Mouse (Mus musculus): ENCODE measurements around the gene Mitd1. TPM values are rescaled to one million over a fixed set of nuclear protein-coding genes. Genes with fewer than 3 reads are reported as not detected.

The Mitd1 gene
- polyA plus RNA-seq, 1 experiment, result 5.6 TPM

DNA sequence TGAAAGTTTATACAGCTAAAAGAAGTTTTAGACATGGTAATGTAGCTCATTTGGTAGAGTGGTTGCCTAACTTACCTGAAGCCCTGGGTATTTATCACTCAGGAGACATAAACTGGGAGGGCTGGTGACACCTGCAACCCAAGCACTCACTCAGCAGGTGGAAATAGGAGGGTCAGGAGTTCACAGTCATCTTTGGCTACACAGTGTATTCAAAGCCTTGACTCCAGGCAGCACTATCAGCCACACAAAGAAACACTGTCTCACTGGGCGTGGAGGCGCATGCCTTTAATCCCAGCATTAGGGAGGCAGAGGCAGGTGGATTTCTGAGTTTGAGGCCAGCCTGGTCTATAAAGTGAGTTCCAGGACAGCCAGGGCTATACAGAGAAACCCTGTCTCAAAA lies 22.5 kb upstream of the Mitd1 start:
- no peak for TF ChIP-seq CTCF (IDR thresholded peaks at IDR 0.05; ENCODE audit: extremely low read depth, insufficient read depth, insufficient read length, insufficient replicate concordance)
- H3K36me3 ChIP-seq (ENCODE audit: control insufficient read depth, insufficient read depth, low read length), result no peaks in the 10 kb centered on the region
- H3K4me3 ChIP-seq (ENCODE audit: extremely low read depth, insufficient read depth, insufficient read length), result no peak overlapping the region
- no peak for DNase-seq (ENCODE audit: low read depth in 1 of 2, low spot score in 2 of 2)
- no peaks in the 10 kb centered on the region for H3K4me1 ChIP-seq (ENCODE audit: control insufficient read depth, insufficient read depth, insufficient read length)
- H3K27ac ChIP-seq (ENCODE audit: insufficient read depth, low read length), result no peak overlapping the region
- no peaks in the 10 kb centered on the region for H3K27me3 ChIP-seq (ENCODE audit: control insufficient read depth, insufficient read depth, low read length)
- WGBS, result 80% methylated on average over 2 of the region's 2 CpGs

DNA sequence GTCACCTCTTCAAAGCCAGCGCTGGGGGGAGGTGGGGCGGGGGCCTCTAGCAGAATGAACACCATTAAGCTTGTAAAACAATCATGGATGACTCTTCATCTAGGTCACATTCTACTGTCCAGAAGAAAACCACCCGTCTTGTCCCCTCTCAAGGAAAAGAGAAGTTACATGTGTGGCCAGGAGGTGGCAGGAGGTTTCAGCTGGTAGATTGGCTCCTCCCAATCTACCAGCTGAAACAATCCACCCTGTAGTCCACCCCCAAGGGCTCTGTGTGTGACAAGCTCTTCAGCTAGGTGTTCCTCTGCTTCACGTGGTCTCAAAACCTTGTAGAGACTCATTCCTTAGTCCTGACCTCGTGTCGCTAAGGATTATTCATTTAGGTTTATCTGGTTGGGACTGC lies 13.0 kb upstream of the Mitd1 start:
- Histone ChIP-seq H3K27ac (ENCODE audit: insufficient read depth, low read length) (no peak overlapping the region), H3K36me3 (ENCODE audit: control insufficient read depth, insufficient read depth, low read length) (peaks cover 16% of the 10 kb centered on the region), H3K4me1 (ENCODE audit: control insufficient read depth, insufficient read depth, insufficient read length) (no peaks in the 10 kb centered on the region), H3K27me3 (ENCODE audit: control insufficient read depth, insufficient read depth, low read length) (no peaks in the 10 kb centered on the region), H3K4me3 (ENCODE audit: extremely low read depth, insufficient read depth, insufficient read length) (no peak overlapping the region)
- TF ChIP-seq POLR2A (IDR thresholded peaks at IDR 0.05; ENCODE audit: low read depth, low read length) (no peak), CTCF (IDR thresholded peaks at IDR 0.05; ENCODE audit: extremely low read depth, insufficient read depth, insufficient read length, insufficient replicate concordance) (peak; percentile 3; the same call in 1 of the 2 replicates)
- 26% methylated on average over 6 of the region's 6 CpGs for WGBS
- DNase-seq (ENCODE audit: low read depth in 1 of 2, low spot score in 2 of 2), result peak in 1 of 2 experiments; percentile 11

DNA sequence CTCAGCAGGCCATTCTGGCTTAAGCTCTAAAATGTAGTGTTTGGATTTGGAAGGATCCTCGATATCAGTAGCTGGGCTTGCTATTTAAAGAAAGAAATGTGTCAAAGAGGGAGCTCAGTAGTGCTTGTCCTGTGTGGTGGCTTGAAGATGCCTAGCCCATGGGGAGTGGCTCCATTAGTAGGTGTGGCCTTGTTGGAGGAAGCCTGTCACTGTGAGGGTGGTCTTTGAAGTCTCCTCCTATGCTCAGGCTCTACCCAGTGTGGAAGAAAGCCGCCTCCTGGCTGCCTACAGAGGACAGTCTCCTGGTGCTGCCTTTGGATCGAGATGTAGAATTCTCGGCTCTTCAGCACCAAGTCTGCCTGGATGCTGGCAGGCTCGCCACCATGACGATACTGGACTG lies 10.1 kb upstream of the Mitd1 start:
- no peak for DNase-seq (ENCODE audit: low read depth in 1 of 2, low spot score in 2 of 2)
- Histone ChIP-seq H3K36me3 (ENCODE audit: control insufficient read depth, insufficient read depth, low read length) (peaks cover 34% of the 10 kb centered on the region), H3K27ac (ENCODE audit: insufficient read depth, low read length) (no peak overlapping the region), H3K4me3 (ENCODE audit: extremely low read depth, insufficient read depth, insufficient read length) (no peak overlapping the region), H3K4me1 (ENCODE audit: control insufficient read depth, insufficient read depth, insufficient read length) (no peaks in the 10 kb centered on the region), H3K27me3 (ENCODE audit: control insufficient read depth, insufficient read depth, low read length) (no peaks in the 10 kb centered on the region)
- WGBS, result 86% methylated on average over 6 of the region's 6 CpGs
- TF ChIP-seq CTCF (IDR thresholded peaks at IDR 0.05; ENCODE audit: extremely low read depth, insufficient read depth, insufficient read length, insufficient replicate concordance), result no peak
- TF ChIP-seq POLR2A (IDR thresholded peaks at IDR 0.05; ENCODE audit: low read depth, low read length), result no peak

DNA sequence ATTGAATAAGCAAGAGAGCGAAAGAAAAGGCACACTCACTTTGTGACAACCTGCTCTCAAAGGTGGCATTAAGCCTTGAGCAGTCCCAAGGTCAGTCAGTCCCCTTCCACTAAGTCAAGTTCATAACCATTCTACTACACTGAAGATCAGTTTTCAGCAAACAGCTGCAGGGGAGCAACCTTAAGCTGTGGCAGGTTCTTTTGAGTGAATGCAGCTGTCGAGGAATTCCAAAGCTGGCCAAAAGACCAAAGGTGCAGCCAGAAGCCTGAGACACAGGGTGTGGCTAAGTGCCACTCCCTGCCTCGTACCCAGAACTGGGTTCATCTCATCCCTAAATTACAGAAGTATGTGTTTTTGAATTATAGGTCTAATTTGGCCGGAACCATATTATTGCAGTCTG lies 9.6 kb upstream of the Mitd1 start:
- no peak overlapping the region for H3K27ac ChIP-seq (ENCODE audit: insufficient read depth, low read length)
- no peak overlapping the region for H3K4me3 ChIP-seq (ENCODE audit: extremely low read depth, insufficient read depth, insufficient read length)
- DNase-seq (ENCODE audit: low read depth in 1 of 2, low spot score in 2 of 2), result no peak
- no peaks in the 10 kb centered on the region for H3K27me3 ChIP-seq (ENCODE audit: control insufficient read depth, insufficient read depth, low read length)
- H3K36me3 ChIP-seq (ENCODE audit: control insufficient read depth, insufficient read depth, low read length), result peaks cover 36% of the 10 kb centered on the region
- TF ChIP-seq POLR2A (IDR thresholded peaks at IDR 0.05; ENCODE audit: low read depth, low read length), result no peak
- no peak for TF ChIP-seq CTCF (IDR thresholded peaks at IDR 0.05; ENCODE audit: extremely low read depth, insufficient read depth, insufficient read length, insufficient replicate concordance)
- 90% methylated on average over 4 of the region's 4 CpGs for WGBS
- H3K4me1 ChIP-seq (ENCODE audit: control insufficient read depth, insufficient read depth, insufficient read length), result no peaks in the 10 kb centered on the region

DNA sequence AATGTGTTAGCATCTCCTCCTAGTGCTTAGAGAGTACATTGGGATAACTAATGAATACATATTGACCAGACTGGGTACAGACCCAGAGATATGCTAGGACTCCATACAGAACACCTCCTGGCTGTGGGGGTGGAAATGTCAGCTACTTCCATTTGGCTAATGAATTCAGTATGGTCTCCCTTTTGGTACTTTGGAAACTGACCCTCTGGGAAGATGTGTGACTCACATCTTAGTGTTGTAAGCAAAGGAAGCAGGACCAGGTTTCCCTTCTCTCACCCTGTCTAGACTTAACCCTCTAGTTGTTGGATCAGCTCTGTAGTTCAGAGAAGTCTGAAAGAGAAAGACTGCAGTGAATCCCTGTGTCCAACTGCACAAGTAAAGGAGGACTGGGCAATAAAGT lies 4.4 kb upstream of the Mitd1 start:
- Histone ChIP-seq H3K4me3 (ENCODE audit: extremely low read depth, insufficient read depth, insufficient read length) (no peak overlapping the region), H3K27me3 (ENCODE audit: control insufficient read depth, insufficient read depth, low read length) (no peaks in the 10 kb centered on the region), H3K36me3 (ENCODE audit: control insufficient read depth, insufficient read depth, low read length) (peaks cover 38% of the 10 kb centered on the region), H3K4me1 (ENCODE audit: control insufficient read depth, insufficient read depth, insufficient read length) (no peaks in the 10 kb centered on the region), H3K27ac (ENCODE audit: insufficient read depth, low read length) (no peak overlapping the region)
- TF ChIP-seq CTCF (IDR thresholded peaks at IDR 0.05; ENCODE audit: extremely low read depth, insufficient read depth, insufficient read length, insufficient replicate concordance) (no peak), POLR2A (IDR thresholded peaks at IDR 0.05; ENCODE audit: low read depth, low read length) (no peak)
- no peak for DNase-seq (ENCODE audit: low read depth in 1 of 2, low spot score in 2 of 2)

DNA sequence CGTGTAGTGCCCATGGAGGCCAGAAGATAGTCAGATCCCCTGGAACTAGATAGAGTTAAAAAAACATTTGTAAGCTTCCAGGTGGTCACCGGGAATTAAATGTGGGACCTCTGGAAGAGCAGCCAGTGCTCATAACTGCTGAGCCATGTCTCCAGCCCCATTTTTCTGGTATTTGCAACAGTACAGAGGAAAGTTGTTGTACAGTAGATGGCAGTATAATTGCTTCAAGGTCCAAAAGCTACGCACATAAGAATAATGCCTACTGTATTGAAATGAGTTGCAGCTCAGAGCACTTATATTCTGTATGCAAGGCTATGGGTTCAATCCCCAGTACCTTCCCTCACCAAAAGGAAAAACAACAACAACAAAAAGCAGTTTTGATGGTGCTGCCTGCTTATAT lies 1.2 kb upstream of the Mitd1 start:
- H3K27ac ChIP-seq (ENCODE audit: insufficient read depth, low read length), result no peak overlapping the region
- H3K4me3 ChIP-seq (ENCODE audit: extremely low read depth, insufficient read depth, insufficient read length), result no peak overlapping the region
- DNase-seq (ENCODE audit: low read depth in 1 of 2, low spot score in 2 of 2), result no peak
- H3K36me3 ChIP-seq (ENCODE audit: control insufficient read depth, insufficient read depth, low read length), result peaks cover 17% of the 10 kb centered on the region
- WGBS, result 53% methylated on average over 3 of the region's 3 CpGs
- TF ChIP-seq CTCF (IDR thresholded peaks at IDR 0.05; ENCODE audit: extremely low read depth, insufficient read depth, insufficient read length, insufficient replicate concordance) (no peak), POLR2A (IDR thresholded peaks at IDR 0.05; ENCODE audit: low read depth, low read length) (no peak)
- H3K4me1 ChIP-seq (ENCODE audit: control insufficient read depth, insufficient read depth, insufficient read length), result no peaks in the 10 kb centered on the region; the same call in 1 of the 2 replicates
- no peaks in the 10 kb centered on the region for H3K27me3 ChIP-seq (ENCODE audit: control insufficient read depth, insufficient read depth, low read length)

DNA sequence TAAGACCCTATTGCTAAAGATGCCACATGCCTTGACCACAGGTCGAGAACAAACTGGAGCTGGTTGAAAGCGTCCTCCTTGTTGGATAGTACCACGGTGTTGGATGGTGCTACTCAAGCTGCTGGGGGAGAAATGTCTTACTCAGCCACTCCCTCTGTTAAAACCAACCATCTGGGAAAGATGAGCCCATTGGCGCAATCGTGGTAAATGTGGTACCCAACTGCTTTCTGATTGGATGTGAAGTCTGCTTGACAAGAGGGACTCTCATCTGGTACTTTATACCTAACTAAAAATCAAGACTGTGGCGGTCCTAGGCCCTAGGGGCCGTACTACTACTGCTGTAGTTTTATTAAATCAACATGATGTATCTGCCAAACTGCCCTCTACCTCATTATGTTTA lies 1.0 kb downstream of the Mitd1 start:
- Histone ChIP-seq H3K4me1 (ENCODE audit: control insufficient read depth, insufficient read depth, insufficient read length) (no peaks in the 10 kb centered on the region; the same call in 1 of the 2 replicates), H3K36me3 (ENCODE audit: control insufficient read depth, insufficient read depth, low read length) (peaks cover 8% of the 10 kb centered on the region; the same call in 1 of the 2 replicates), H3K27ac (ENCODE audit: insufficient read depth, low read length) (peak overlapping the region; percentile 91), H3K4me3 (ENCODE audit: extremely low read depth, insufficient read depth, insufficient read length) (peak overlapping the region; percentile 76), H3K27me3 (ENCODE audit: control insufficient read depth, insufficient read depth, low read length) (no peaks in the 10 kb centered on the region)
- WGBS, result 79% methylated on average over 7 of the region's 7 CpGs
- TF ChIP-seq POLR2A (IDR thresholded peaks at IDR 0.05; ENCODE audit: low read depth, low read length), result no peak
- TF ChIP-seq CTCF (IDR thresholded peaks at IDR 0.05; ENCODE audit: extremely low read depth, insufficient read depth, insufficient read length, insufficient replicate concordance), result no peak
- DNase-seq (ENCODE audit: low read depth in 1 of 2, low spot score in 2 of 2), result no peak
